7 mouse cellular contexts compared by ENCODE assay signal in genomic region chr2:85136089-85136488, GRCm38 (mm10). TPM values are rescaled to one million over a fixed set of nuclear protein-coding genes. Genes with fewer than 3 reads are reported as not detected.
A peak's percentile ranks its signal among the peaks of the same experiment; 100 is the strongest.
DNase-seq lines count a peak whose midpoint lies in the region; ATAC-seq and TF ChIP-seq lines count a peak whose summit lies in the region.

Gene Aplnr, plus strand, starts transcription at chr2:85136225.

- ATAC-seq in monocyte, adult 5-6 weeks (replicated peaks; ENCODE audit: insufficient number of reproducible peaks, low FRiP score, low TSS enrichment, poor library complexity, severe bottlenecking): no peak

- 7% methylated on average over 4 of the region's 4 CpGs for WGBS in embryonic facial prominence, embryonic 10.5 days
- WGBS in small intestine, adult 2 months: 34% methylated on average over 4 of the region's 4 CpGs

- H3K4me1 ChIP-seq in embryonic facial prominence, embryonic 10.5 days: peaks cover 19% of the 10 kb centered on the region
- no peaks in the 10 kb centered on the region for H3K4me1 ChIP-seq in small intestine, adult 2 months (ENCODE audit: control insufficient read depth, insufficient read depth, insufficient read length, low read length)

- intact Hi-C loops in heart, postnatal 25 days (cut with DNase I): loop anchor here (2.0 kb wide), 1 partner anchor 43 kb away; no protein-coding TSS in a partner anchor

- peak within 1 kb of the TSS; percentile 10; the same call in 1 of the 2 replicates for H3K27ac ChIP-seq in embryonic facial prominence, embryonic 10.5 days (replicated peaks)
- H3K27ac ChIP-seq in small intestine, adult 2 months (ENCODE audit: insufficient read depth, low read depth, low read length): 0 out of 2 replicates have a peak within 1 kb of the TSS, but pooled peaks have one; percentile 9

- H3K9me3 ChIP-seq in embryonic facial prominence, embryonic 10.5 days: no peaks in the 10 kb centered on the region

- H3K27me3 ChIP-seq in embryonic facial prominence, embryonic 10.5 days (replicated peaks; ENCODE audit: low read depth, poor library complexity, severe bottlenecking): no peaks in the 10 kb centered on the region
- H3K27me3 ChIP-seq in small intestine, adult 2 months (ENCODE audit: control insufficient read depth, insufficient read depth, low read length): no peaks in the 10 kb centered on the region

- no peak for TF ChIP-seq CTCF in small intestine, adult 2 months (IDR thresholded peaks at IDR 0.05; ENCODE audit: extremely low read depth, insufficient read length, insufficient replicate concordance, low read depth, low read length)

- H3K36me3 ChIP-seq in embryonic facial prominence, embryonic 10.5 days (replicated peaks): no peaks in the 10 kb centered on the region
- H3K36me3 ChIP-seq in small intestine, adult 2 months (ENCODE audit: control insufficient read depth, insufficient read depth, low read length): no peaks in the 10 kb centered on the region

- TF ChIP-seq POLR2A in small intestine, adult 2 months (IDR thresholded peaks at IDR 0.05; ENCODE audit: low read depth, low read length): no peak

- H3K4me3 ChIP-seq in embryonic facial prominence, embryonic 10.5 days: peak within 1 kb of the TSS; percentile 36
- H3K4me3 ChIP-seq in small intestine, adult 2 months (ENCODE audit: low read depth, low read length): peak within 1 kb of the TSS; percentile 40

- DNase-seq in ZHBTc4 (ENCODE audit: low read depth, low spot score) (peak; percentile 74), liver (peak; percentile 5)
- DNase-seq in embryonic facial prominence, embryonic 10.5 days (ENCODE audit: low spot score): peak; percentile 21
- peak; percentile 43 for DNase-seq in heart, postnatal 25 days (ENCODE audit: low spot score)
- DNase-seq in cerebellum, postnatal 4 days (ENCODE audit: low spot score in 2 of 2): no peak

RNA-seq across cellular contexts. Expression of gene Aplnr, which starts in this region (rescaled TPM):
- 40.2 and 42.2 TPM in 2 replicates for polyA plus RNA-seq in embryonic facial prominence, embryonic 10.5 days (2016; fragmentation: Nextera tagmentation; extraction: Ambion mirVana)
- 10 to 100 TPM; 48.6 to 54.3 TPM for total RNA-seq in heart, postnatal 25 days (2021)
- polyA plus RNA-seq in small intestine, adult 2 months (2012; rRNA removed): 2.7 and 4.7 TPM in 2 replicates
- not detected in 3 replicates for total RNA-seq in monocyte, adult 5-6 weeks (2017)

Comparison
In these comparisons a context has a peak if more than half of its experiments do, and no peak if none do; other contexts are left out.
1. RNA of gene Aplnr (total RNA-seq): 48.6 to 54.3 TPM in heart, postnatal 25 days; not detected in monocyte, adult 5-6 weeks; every median in the first group is over 10 times any median in the second.
2. DNase-seq: peak in ZHBTc4 (single experiment), embryonic facial prominence, embryonic 10.5 days (single experiment), heart, postnatal 25 days (single experiment) and liver (single experiment); none in cerebellum, postnatal 4 days (0 of 2).